Mouse (Mus musculus) CH12.LX (cell line): ENCODE measurements around the gene Gm20388. TPM values are rescaled to one million over a fixed set of nuclear protein-coding genes. Genes with fewer than 3 reads are reported as not detected.
A peak's percentile ranks its signal among the peaks of the same experiment; 100 is the strongest.

Experiments
- DNase-seq: peaks from one replicate; pipeline ENCODE4 v3.0.0-alpha.2; 2013; ENCODE audit errors: extremely low read depth
- H3K27ac ChIP-seq: 2 replicates; pipeline ENCODE4 v1.5.1; 2012; ENCODE audit warnings: low read depth, mild to moderate bottlenecking, control low read depth, moderate library complexity; ENCODE audit not compliant: insufficient read depth
- H3K27me3 ChIP-seq: replicated peaks from 2 replicates; pipeline ENCODE3; 2012; ENCODE audit warnings: inconsistent platforms
- H3K36me3 ChIP-seq, 2 experiments: replicated peaks in 1 of 2; 2 replicates each; pipeline versions ENCODE3 to v1.6.1; 2012; ENCODE audit warnings: inconsistent platforms in 1 of 2, low read length in 1 of 2, mild to moderate bottlenecking in 1 of 2, mixed read lengths in 1 of 2, moderate library complexity in 1 of 2; ENCODE audit not compliant: control insufficient read depth in 1 of 2, insufficient read depth in 1 of 2
- H3K4me1 ChIP-seq, 2 experiments: 2 replicates each; pipeline ENCODE4 v1.6.1; 2012; ENCODE audit warnings: inconsistent platforms in 1 of 2, moderate library complexity in 1 of 2; ENCODE audit not compliant: insufficient read depth in 2 of 2, control insufficient read depth in 1 of 2
- H3K4me2 ChIP-seq: 2 replicates; pipeline ENCODE4 v1.6.1; 2012; ENCODE audit warnings: low read depth, mild to moderate bottlenecking, control low read depth; ENCODE audit not compliant: poor library complexity, insufficient read depth, severe bottlenecking
- H3K4me3 ChIP-seq, 3 experiments: fragments of 150-350 bp in 1 of 3; sonication (generic) in 1 of 3; replicated peaks in 1 of 3; 2 replicates each; pipeline versions ENCODE3 to v1.5.1; 2011 to 2012; ENCODE audit warnings: low read depth in 2 of 3, low read length in 2 of 3, mild to moderate bottlenecking in 2 of 3, moderate library complexity in 2 of 3, control low read depth in 1 of 3, improper control_type of control experiment in 1 of 3, inconsistent platforms in 1 of 3, mixed read lengths in 1 of 3; ENCODE audit not compliant: poor library complexity in 1 of 3
- H3K79me2 ChIP-seq: replicated peaks from 2 replicates; pipeline ENCODE4 v1.6.1; 2012; ENCODE audit warnings: mild to moderate bottlenecking, moderate library complexity; ENCODE audit not compliant: control insufficient read depth, poor library complexity, insufficient read depth, severe bottlenecking; ENCODE audit errors: extremely low read depth
- H3K9ac ChIP-seq: 2 replicates; pipeline ENCODE4 v1.6.1; 2012; ENCODE audit warnings: low read depth, mild to moderate bottlenecking, control low read depth, moderate library complexity; ENCODE audit not compliant: insufficient read depth
- H3K9me3 ChIP-seq: replicated peaks from 2 replicates; pipeline ENCODE3; 2012; ENCODE audit warnings: low read length, inconsistent platforms, mixed read lengths
- BHLHE40 ChIP-seq: IDR thresholded peaks from 2 replicates; pipeline ENCODE4 v1.6.1; 2011; ENCODE audit warnings: mild to moderate bottlenecking, low read depth, low read length, improper control_type of control experiment
- CHD1 ChIP-seq: IDR thresholded peaks from 2 replicates; pipeline ENCODE4 v1.6.1; 2012; ENCODE audit warnings: low read depth, low read length, improper control_type of control experiment, inconsistent platforms
- CHD2 ChIP-seq: IDR thresholded peaks from 2 replicates; pipeline ENCODE4 v1.6.1; 2011; ENCODE audit warnings: low read length, improper control_type of control experiment
- E2F4 ChIP-seq: IDR thresholded peaks from 2 replicates; pipeline ENCODE4 v1.6.1; 2011; ENCODE audit warnings: low read depth, low read length, improper control_type of control experiment; ENCODE audit not compliant: insufficient replicate concordance
- ELF1 ChIP-seq: IDR thresholded peaks from 2 replicates; pipeline ENCODE4 v1.6.1; 2014; ENCODE audit warnings: low read depth, mild to moderate bottlenecking, inconsistent platforms, low read length, improper control_type of control experiment
- ETS1 ChIP-seq: conservative IDR thresholded peaks from 2 replicates; pipeline ENCODE4 v1.6.1; 2012; ENCODE audit warnings: low read depth, mild to moderate bottlenecking, inconsistent platforms, low read length, improper control_type of control experiment, moderate library complexity
- GABPA ChIP-seq: IDR thresholded peaks from 2 replicates; pipeline ENCODE4 v1.6.1; 2012; ENCODE audit warnings: low read depth, low read length, improper control_type of control experiment, inconsistent platforms; ENCODE audit not compliant: insufficient replicate concordance
- HCFC1 ChIP-seq: IDR thresholded peaks from 2 replicates; pipeline ENCODE4 v1.6.1; 2012; ENCODE audit warnings: low read depth, mild to moderate bottlenecking, inconsistent platforms, low read length, improper control_type of control experiment
- IRF4 ChIP-seq: IDR thresholded peaks from 2 replicates; pipeline ENCODE4 v1.6.1; 2014; ENCODE audit warnings: low read depth, mild to moderate bottlenecking, inconsistent platforms, low read length, improper control_type of control experiment
- JUN ChIP-seq: IDR thresholded peaks from 2 replicates; pipeline ENCODE4 v1.6.1; 2011; ENCODE audit warnings: low read depth, mild to moderate bottlenecking, low read length, improper control_type of control experiment, moderate library complexity; ENCODE audit not compliant: insufficient read depth
- JUND ChIP-seq: conservative IDR thresholded peaks from 2 replicates; pipeline ENCODE4 v1.6.1; 2011; ENCODE audit warnings: low read depth, low read length, improper control_type of control experiment
- KAT2A ChIP-seq: IDR thresholded peaks from 2 replicates; pipeline ENCODE4 v1.6.1; 2012; ENCODE audit warnings: low read length, improper control_type of control experiment, inconsistent platforms; ENCODE audit not compliant: insufficient replicate concordance
- MAFK ChIP-seq: IDR thresholded peaks from 2 replicates; pipeline ENCODE4 v1.6.1; 2011; ENCODE audit warnings: low read length, improper control_type of control experiment; ENCODE audit not compliant: insufficient replicate concordance
- MAX ChIP-seq: IDR thresholded peaks from 2 replicates; pipeline ENCODE4 v1.6.1; 2011; ENCODE audit warnings: low read length, improper control_type of control experiment
- MEF2A ChIP-seq: IDR thresholded peaks from 2 replicates; pipeline ENCODE4 v1.6.1; 2014; ENCODE audit warnings: low read depth, mild to moderate bottlenecking, inconsistent platforms, low read length, improper control_type of control experiment, borderline replicate concordance
- MXI1 ChIP-seq: IDR thresholded peaks from 2 replicates; pipeline ENCODE4 v1.6.1; 2011; ENCODE audit warnings: mild to moderate bottlenecking, low read depth, low read length, improper control_type of control experiment
- MYC ChIP-seq: IDR thresholded peaks from 2 replicates; pipeline ENCODE4 v1.6.1; 2011; ENCODE audit warnings: low read depth, mild to moderate bottlenecking, improper control_type of control experiment, low read length
- NRF1 ChIP-seq: IDR thresholded peaks from 2 replicates; pipeline ENCODE4 v1.6.1; 2014; ENCODE audit warnings: low read depth, mild to moderate bottlenecking, inconsistent platforms, low read length, improper control_type of control experiment, moderate library complexity
- POLR2A ChIP-seq: IDR thresholded peaks from 2 replicates; pipeline ENCODE4 v1.6.1; 2011; ENCODE audit warnings: low read depth, mild to moderate bottlenecking, improper control_type of control experiment, low read length
- POLR2AphosphoS2 ChIP-seq: IDR thresholded peaks from 2 replicates; pipeline ENCODE4 v1.6.1; 2011; ENCODE audit warnings: low read depth, low read length, improper control_type of control experiment
- RCOR1 ChIP-seq: conservative IDR thresholded peaks from 2 replicates; pipeline ENCODE4 v1.6.1; 2012; ENCODE audit warnings: low read depth, mild to moderate bottlenecking, inconsistent platforms, low read length, improper control_type of control experiment
- SMC3 ChIP-seq: IDR thresholded peaks from 2 replicates; pipeline ENCODE4 v1.6.1; 2011; ENCODE audit warnings: low read depth, low read length, improper control_type of control experiment
- TBP ChIP-seq: conservative IDR thresholded peaks from 2 replicates; pipeline ENCODE4 v1.6.1; 2011; ENCODE audit warnings: low read depth, low read length, improper control_type of control experiment
- USF1 ChIP-seq: IDR thresholded peaks from 2 replicates; pipeline ENCODE4 v1.6.1; 2014; ENCODE audit warnings: low read depth, mild to moderate bottlenecking, inconsistent platforms, low read length, improper control_type of control experiment
- ZKSCAN1 ChIP-seq: IDR thresholded peaks from 2 replicates; pipeline ENCODE4 v1.6.1; 2012; ENCODE audit warnings: low read depth, inconsistent platforms, low read length, improper control_type of control experiment, borderline replicate concordance
- ZMIZ1 ChIP-seq: IDR thresholded peaks from 2 replicates; pipeline ENCODE4 v1.6.1; 2012; ENCODE audit warnings: low read depth, mild to moderate bottlenecking, inconsistent platforms, low read length, improper control_type of control experiment
- ZNF384 ChIP-seq: IDR thresholded peaks from 2 replicates; pipeline ENCODE4 v1.6.1; 2012; ENCODE audit warnings: low read depth, low read length, improper control_type of control experiment, inconsistent platforms
- dilution Hi-C: fragments of 300-500 bp; cut with MboI; formaldehyde crosslinking; loops from 2 replicates; pipeline ENCODE4 v1.14.3; 2020; ENCODE audit warnings: low sequenced_read_pairs; ENCODE audit not compliant: extremely low pct_unique_long_range_greater_than_20kb, extremely low pct_ligation_motif_present
- in situ Hi-C: fragments of 300-500 bp; cut with MboI; formaldehyde crosslinking; loops from 3 replicates; pipeline ENCODE4 v1.14.3; 2019; ENCODE audit warnings: low sequenced_read_pairs, low pct_ligation_motif_present, low pct_unique_long_range_greater_than_20kb, mixed read lengths
- polyA plus RNA-seq: library from polyadenylated mRNA; unstranded; fragments of >175 nt; gene quantifications from 2 replicates; pipeline ENCODE4 v1.2.1, GENCODE M21; 2012; ENCODE audit warnings: low read depth; ENCODE audit not compliant: insufficient read length
- total RNA-seq, 2 experiments: library from RNA; depleted of rRNA; stranded (reverse); fragments of 300-350 nt in 1 of 2; fragments of >200 nt in 1 of 2; gene quantifications; 2 replicates each; pipeline ENCODE4 v1.2.3; 2012 to 2014

The Gm20388 gene
- total and polyA plus RNA-seq, 3 experiments = 14.8 to 26.3 (median 22.2) TPM

DNA sequence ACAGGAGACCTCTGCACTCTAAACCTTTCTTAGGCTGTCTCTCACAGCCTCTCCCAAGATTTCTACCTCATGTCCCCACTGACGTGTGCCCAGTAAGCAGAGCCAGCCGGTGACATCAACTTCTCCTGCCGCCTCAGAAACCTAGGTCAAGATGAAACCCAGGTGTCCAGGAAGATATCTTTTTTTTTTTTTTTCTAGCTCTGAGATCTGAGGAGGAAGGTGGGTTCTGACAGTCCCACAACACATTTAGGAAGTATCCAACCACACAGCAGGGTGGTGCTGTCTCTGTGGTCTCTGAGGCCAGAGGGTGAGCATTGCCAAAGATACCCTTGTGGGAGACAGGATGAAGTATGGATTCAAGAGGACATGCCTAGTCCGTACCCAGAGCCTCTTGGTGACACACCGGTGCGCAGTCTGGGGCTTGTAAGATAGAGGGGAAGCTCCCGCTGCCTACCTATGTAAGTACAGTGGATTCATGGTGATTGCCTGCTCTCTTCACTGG lies 1246.4 kb downstream of the Gm20388 start:
- in situ Hi-C loops = no loop called here
- Histone ChIP-seq H3K4me3 (no peak overlapping the region), H3K27me3 (peaks cover 96% of the 10 kb centered on the region), H3K4me2 (no peak overlapping the region), H3K9me3 (no peaks in the 10 kb centered on the region), H3K36me3 (no peaks in the 10 kb centered on the region), H3K27ac (no peak overlapping the region), H3K9ac (no peak overlapping the region), H3K79me2 (no peaks in the 10 kb centered on the region), H3K4me1 (0 out of 4 replicates have a peak, but pooled peaks cover 0 to 2% of the 10 kb centered on the region in 2 experiments)
- DNase-seq = no peak
- TF ChIP-seq IRF4 (no peak), ZNF384 (0 out of 2 replicates have a peak, but pooled peaks have one; percentile 8)
- dilution Hi-C loops = no loop called here

DNA sequence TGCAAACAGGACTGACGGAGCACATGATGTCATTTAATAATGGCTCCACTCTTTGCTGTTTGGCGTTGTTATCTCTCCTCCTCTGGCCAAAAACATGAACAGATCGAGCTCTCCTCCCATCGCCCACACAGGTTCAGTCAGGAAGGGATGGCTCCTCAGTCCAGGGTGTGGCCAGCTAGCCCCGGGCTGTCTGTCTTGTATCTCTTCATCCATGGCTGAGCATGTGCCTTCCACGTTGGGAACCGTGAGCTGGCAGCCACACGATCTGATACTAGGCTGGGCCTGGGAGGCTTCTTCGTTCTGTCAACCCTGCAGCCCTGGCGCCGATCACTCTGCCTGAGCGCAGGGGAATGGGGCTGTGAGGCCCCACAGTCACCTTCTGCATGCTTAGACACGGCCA lies 1248.2 kb downstream of the Gm20388 start:
- Histone ChIP-seq H3K79me2 (no peaks in the 10 kb centered on the region), H3K36me3 (no peaks in the 10 kb centered on the region), H3K4me1 (0 out of 4 replicates have a peak, but pooled peaks cover 0 to 2% of the 10 kb centered on the region in 2 experiments), H3K9ac (no peak overlapping the region), H3K27ac (no peak overlapping the region), H3K27me3 (peaks cover 96% of the 10 kb centered on the region), H3K9me3 (no peaks in the 10 kb centered on the region), H3K4me2 (no peak overlapping the region), H3K4me3 (no peak overlapping the region)
- DNase-seq = no peak
- no peak for TF ChIP-seq MEF2A
- TF ChIP-seq JUND = no peak
- TF ChIP-seq POLR2AphosphoS2 = no peak
- no peak for TF ChIP-seq ELF1
- TF ChIP-seq KAT2A = no peak
- TF ChIP-seq E2F4 = no peak
- no peak for TF ChIP-seq JUN
- TF ChIP-seq POLR2A = no peak
- no peak for TF ChIP-seq CHD2
- TF ChIP-seq CHD1 = no peak
- no peak for TF ChIP-seq USF1
- TF ChIP-seq IRF4 = no peak
- no peak for TF ChIP-seq ETS1
- dilution Hi-C loops (no loop called here), in situ Hi-C loops (no loop called here)

DNA sequence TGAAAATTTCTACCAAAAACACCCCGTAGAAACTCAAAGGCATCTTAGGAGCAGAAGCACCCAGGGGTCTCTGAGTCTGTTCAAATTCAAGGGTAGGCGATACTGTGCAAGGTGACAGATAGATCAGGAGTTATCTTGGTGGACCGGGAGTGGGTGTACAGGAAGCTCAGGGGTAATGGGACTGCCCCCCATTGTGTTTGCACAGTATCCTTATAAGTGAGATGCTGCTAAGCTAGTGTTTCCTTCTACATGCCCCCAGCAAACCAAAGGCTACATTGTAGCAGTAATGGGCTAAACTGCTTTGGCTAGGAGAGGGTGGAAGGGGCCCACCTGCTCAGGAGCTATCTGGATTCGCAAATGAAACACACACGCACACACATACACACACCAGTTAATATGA lies 1250.8 kb downstream of the Gm20388 start:
- Histone ChIP-seq H3K9ac (no peak overlapping the region), H3K9me3 (no peaks in the 10 kb centered on the region), H3K4me1 (0 out of 4 replicates have a peak, but pooled peaks cover 0 to 2% of the 10 kb centered on the region in 2 experiments), H3K27ac (no peak overlapping the region), H3K27me3 (peaks cover 98% of the 10 kb centered on the region), H3K36me3 (no peaks in the 10 kb centered on the region), H3K79me2 (no peaks in the 10 kb centered on the region), H3K4me3 (no peak overlapping the region), H3K4me2 (no peak overlapping the region)
- DNase-seq = no peak
- dilution Hi-C loops (no loop called here), in situ Hi-C loops (no loop called here)
- no peak for TF ChIP-seq ZMIZ1
- TF ChIP-seq HCFC1 = no peak
- TF ChIP-seq MAFK = no peak
- TF ChIP-seq MXI1 = no peak
- no peak for TF ChIP-seq RCOR1
- TF ChIP-seq BHLHE40 = no peak
- no peak for TF ChIP-seq ELF1
- TF ChIP-seq SMC3 = no peak
- no peak for TF ChIP-seq MEF2A
- no peak for TF ChIP-seq ZNF384
- no peak for TF ChIP-seq ZKSCAN1
- no peak for TF ChIP-seq CHD2
- TF ChIP-seq GABPA = no peak
- no peak for TF ChIP-seq MYC
- TF ChIP-seq NRF1 = no peak
- no peak for TF ChIP-seq TBP
- no peak for TF ChIP-seq MAX
